Mouse (Mus musculus): Measurements from ENCODE around the gene Olfr201.

DNA sequence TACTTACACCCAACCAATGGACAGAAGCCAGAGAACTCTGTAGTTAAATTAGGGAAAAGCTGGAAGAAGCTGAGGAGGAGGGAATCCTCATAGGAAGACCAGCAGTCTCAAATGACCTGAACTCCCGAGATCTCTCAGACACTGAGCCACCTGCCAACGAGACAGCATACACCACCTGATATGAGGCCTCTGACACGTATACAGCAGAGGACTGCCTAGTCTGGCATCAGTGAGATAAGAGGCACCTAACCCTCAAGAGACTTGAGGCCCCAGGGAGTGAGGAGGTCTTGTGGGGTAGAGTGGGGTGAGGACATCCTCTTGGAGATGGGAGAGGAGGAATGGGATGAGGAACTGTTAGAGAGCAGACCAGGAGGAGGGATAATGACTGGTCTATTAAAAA, 8.1 kb upstream of the Olfr201 start:
- TF ChIP-seq EP300 (IDR thresholded peaks at IDR 0.05; ENCODE audit: insufficient read depth, low read depth, low read length) (no peak), CTCF (IDR thresholded peaks at IDR 0.05; ENCODE audit: low read depth, low read length) (no peak)

All from ES-Bruce4 (cell line).